Mouse (Mus musculus) neutrophil, adult 65 days (primary cell): Measurements from ENCODE around the gene Lce3c. TPM values are rescaled to one million over a fixed set of nuclear protein-coding genes. Genes with fewer than 3 reads are reported as not detected.

Source experiments
- total RNA-seq: library from RNA; stranded (reverse); gene quantifications from 2 replicates; pipeline ENCODE4 v1.2.4, GENCODE M21; 2023

Gene Lce3c
- not detected in 2 replicates for total RNA-seq

GRCm38 (mm10) chr3:92944186-92944585 lies at the start of gene Lce3c:
Gene Lce3c (plus strand): TSS chr3:92944486.

DNA sequence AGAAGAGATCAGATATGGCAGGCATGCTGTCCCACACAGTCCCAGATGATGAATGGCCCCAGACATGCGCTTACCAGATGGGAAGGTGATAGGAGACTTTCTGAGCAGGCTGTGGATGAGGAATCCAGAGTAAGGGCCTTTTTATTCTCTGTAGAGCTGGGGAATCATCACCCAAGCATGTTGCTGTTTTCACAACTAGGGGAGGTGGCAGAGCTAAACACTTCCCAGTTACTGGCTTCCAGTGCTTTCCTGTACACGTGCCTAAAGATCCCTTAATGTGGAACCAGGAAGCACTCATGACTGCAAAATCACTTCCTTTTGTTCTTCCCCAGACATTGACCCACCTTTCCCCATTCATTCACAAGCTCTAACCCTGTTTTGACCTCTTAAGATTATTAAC lies 18.2 kb upstream of the Lce3c start, which contains the start of gene Lce3a:
Gene Lce3a (minus strand): TSS at position 101 of the 400 bp plus-strand sequence.

DNA sequence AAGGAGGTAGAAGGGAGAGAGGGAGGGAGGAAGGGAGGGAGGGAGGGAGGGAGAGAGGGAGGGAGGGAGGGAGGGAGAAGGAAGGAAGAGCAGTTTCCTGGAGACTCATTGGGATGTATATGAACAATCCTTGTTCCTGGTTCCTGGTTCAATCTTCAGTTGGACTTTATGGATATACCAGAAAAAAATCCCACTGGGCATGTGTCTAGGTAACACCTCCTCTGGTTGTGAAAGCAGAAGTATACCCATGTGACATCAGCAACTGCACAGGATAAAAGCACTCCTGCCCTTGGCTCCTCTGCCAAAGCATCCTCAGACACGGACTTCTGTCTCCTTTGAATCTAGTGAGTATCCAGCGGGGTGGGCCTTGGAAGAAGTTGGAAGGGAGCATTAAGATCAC lies 11.6 kb upstream of the Lce3c start, which contains the start of gene Lce3b:
Gene Lce3b (plus strand): TSS at position 301 of the 400 bp plus-strand sequence.

DNA sequence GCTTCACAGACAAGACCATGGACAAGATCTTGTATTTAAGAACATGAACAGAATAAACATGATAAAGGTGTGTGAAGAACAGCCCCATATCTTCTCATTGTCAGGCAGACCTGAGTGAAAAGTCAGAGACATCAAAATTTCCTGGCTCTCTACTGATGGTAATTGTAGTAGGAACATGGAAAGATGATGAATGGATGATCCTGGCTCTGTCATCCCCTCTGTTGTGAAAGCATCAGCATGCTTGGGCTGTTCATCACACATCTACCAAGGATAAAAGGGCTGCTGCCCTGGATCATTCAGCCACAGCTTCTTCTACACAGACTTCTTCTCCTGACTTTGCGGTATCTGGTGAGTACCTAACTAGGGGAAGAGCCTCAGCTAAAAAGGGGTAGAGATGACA lies 12.8 kb downstream of the Lce3c start, which contains the start of gene Lce3d:
Gene Lce3d (plus strand): TSS at position 301 of the 400 bp plus-strand sequence.

GRCm38 (mm10) chr3:92966761-92967160 lies 22.5 kb downstream of the Lce3c start, which contains the start of gene Lce3e:
Gene Lce3e (plus strand): TSS chr3:92967061.

DNA sequence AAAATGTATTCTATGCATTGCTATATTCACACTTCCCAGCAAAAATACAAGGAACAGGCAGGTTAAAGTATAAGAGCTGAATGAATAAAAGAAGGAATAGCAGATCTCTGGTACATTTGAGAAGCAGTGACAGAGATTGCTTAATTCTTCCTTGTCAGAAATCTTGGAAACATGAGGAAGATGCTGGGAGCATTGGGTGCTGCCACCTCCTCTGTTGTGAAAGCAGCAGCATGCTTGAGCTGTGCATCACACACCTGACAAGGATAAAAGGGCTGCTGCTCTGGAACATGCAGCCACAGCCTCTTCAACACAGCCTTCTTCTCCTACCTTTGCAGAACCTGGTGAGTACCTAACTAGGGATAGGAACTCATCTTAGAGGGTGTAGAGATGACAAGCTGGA lies 47.6 kb downstream of the Lce3c start, which contains the start of gene Lce3f:
Gene Lce3f (plus strand): TSS at position 301 of the 400 bp plus-strand sequence.

Other genes with a start within 250 kb of the Lce3c start
- not detected in 2 replicates for gene Lce1e, start 235.4 kb upstream of the Lce3c start, total RNA-seq
- gene Lce1f, start 224.1 kb upstream of the Lce3c start, total RNA-seq: not detected in 2 replicates
- not detected in 2 replicates for gene Gm38119, start 205.4 kb upstream of the Lce3c start, total RNA-seq
- gene Lce1g, start 192.1 kb upstream of the Lce3c start, total RNA-seq: not detected in 2 replicates
- gene Lce1h, start 179.4 kb upstream of the Lce3c start, total RNA-seq: not detected in 2 replicates
- not detected in 2 replicates for gene Lce1i, start 165.6 kb upstream of the Lce3c start, total RNA-seq
- gene Lce1j, start 154.0 kb upstream of the Lce3c start, total RNA-seq: not detected in 2 replicates
- gene Lce1k, start 136.6 kb upstream of the Lce3c start, total RNA-seq: not detected in 2 replicates
- gene Kprp, start 117.2 kb upstream of the Lce3c start, total RNA-seq: not detected in 2 replicates
- gene Lce1l, start 93.2 kb upstream of the Lce3c start, total RNA-seq: not detected in 2 replicates
- not detected in 2 replicates for gene 2310050C09Rik, start 74.3 kb upstream of the Lce3c start, total RNA-seq
- not detected in 2 replicates for gene Lce3a, start 18.3 kb upstream of the Lce3c start, total RNA-seq
- gene Lce3b, start 11.5 kb upstream of the Lce3c start, total RNA-seq: not detected in 2 replicates
- gene Lce3d, start 12.9 kb downstream of the Lce3c start, total RNA-seq: not detected in 2 replicates
- gene Lce3e, start 22.6 kb downstream of the Lce3c start, total RNA-seq: not detected in 2 replicates
- not detected in 2 replicates for gene Lce3f, start 47.7 kb downstream of the Lce3c start, total RNA-seq
- not detected in 2 replicates for gene Crct1, start 71.2 kb downstream of the Lce3c start, total RNA-seq
- not detected in 2 replicates for gene Lce1m, start 74.6 kb downstream of the Lce3c start, total RNA-seq
- not detected in 2 replicates for gene Gm4858, start 124.3 kb downstream of the Lce3c start, total RNA-seq
- gene Crnn, start 200.3 kb downstream of the Lce3c start, total RNA-seq: not detected in 2 replicates